Mouse (Mus musculus) embryonic facial prominence, embryonic 13.5 days (tissue): ENCODE measurements around the gene Pramel1. TPM values are rescaled to one million over a fixed set of nuclear protein-coding genes. Genes with fewer than 3 reads are reported as not detected.
"Not testable (repeated sequence)": the region's sequence is repeated elsewhere in the genome, so short reads cannot be mapped to it uniquely, and the experiment has no call there.

Experiments
- ATAC-seq: fragments of 200-750 bp; cut with Nextera tagmentation; 2 replicates; pipeline ENCODE4 v1.8.0; 2017; ENCODE audit warnings: low read depth; ENCODE audit not compliant: insufficient number of reproducible peaks, insufficient read depth, low FRiP score, low TSS enrichment
- H3K27ac ChIP-seq: fragments of 300-500 bp; sonication (generic); 2 replicates; pipeline ENCODE4 v1.5.1; 2015; ENCODE audit warnings: moderate library complexity, mild to moderate bottlenecking, inconsistent platforms
- H3K27me3 ChIP-seq: fragments of 300-500 bp; sonication (generic); 2 replicates; pipeline ENCODE4 v1.6.1; 2015; ENCODE audit warnings: mild to moderate bottlenecking, inconsistent platforms
- H3K36me3 ChIP-seq: fragments of 300-500 bp; sonication (generic); 2 replicates; pipeline ENCODE4 v1.6.1; 2015; ENCODE audit warnings: mild to moderate bottlenecking, inconsistent platforms
- H3K4me1 ChIP-seq: fragments of 300-500 bp; sonication (generic); 2 replicates; pipeline ENCODE4 v1.6.1; 2015; ENCODE audit warnings: inconsistent platforms
- H3K4me2 ChIP-seq: fragments of 300-500 bp; sonication (generic); 2 replicates; pipeline ENCODE4 v1.6.1; 2015; ENCODE audit warnings: moderate library complexity, mild to moderate bottlenecking, inconsistent platforms
- H3K4me3 ChIP-seq: fragments of 300-500 bp; sonication (generic); 2 replicates; pipeline ENCODE4 v1.5.1; 2015; ENCODE audit warnings: mild to moderate bottlenecking, inconsistent platforms
- H3K9ac ChIP-seq: fragments of 300-500 bp; sonication (generic); 2 replicates; pipeline ENCODE4 v1.6.1; 2015; ENCODE audit warnings: mild to moderate bottlenecking, inconsistent platforms
- H3K9me3 ChIP-seq: fragments of 300-500 bp; sonication (generic); 2 replicates; pipeline ENCODE4 v1.6.1; 2016; ENCODE audit warnings: inconsistent platforms
- WGBS: fragments of 180-500 bp; shearing (Covaris S2); methylation state at CpG from one replicate; pipeline ENCODE4 v1.1.7; 2015; ENCODE audit warnings: mixed read lengths; 5-methylcytosine and 5-hydroxymethylcytosine counted together
- polyA plus RNA-seq: library from polyadenylated mRNA; unstranded; fragments of >200 nt; fragmentation: Nextera tagmentation; extraction: Ambion mirVana; gene quantifications from 2 replicates; pipeline ENCODE4 v1.2.1, GENCODE M21; 2015

Pramel1 gene
- not detected in 2 replicates for polyA plus RNA-seq

DNA sequence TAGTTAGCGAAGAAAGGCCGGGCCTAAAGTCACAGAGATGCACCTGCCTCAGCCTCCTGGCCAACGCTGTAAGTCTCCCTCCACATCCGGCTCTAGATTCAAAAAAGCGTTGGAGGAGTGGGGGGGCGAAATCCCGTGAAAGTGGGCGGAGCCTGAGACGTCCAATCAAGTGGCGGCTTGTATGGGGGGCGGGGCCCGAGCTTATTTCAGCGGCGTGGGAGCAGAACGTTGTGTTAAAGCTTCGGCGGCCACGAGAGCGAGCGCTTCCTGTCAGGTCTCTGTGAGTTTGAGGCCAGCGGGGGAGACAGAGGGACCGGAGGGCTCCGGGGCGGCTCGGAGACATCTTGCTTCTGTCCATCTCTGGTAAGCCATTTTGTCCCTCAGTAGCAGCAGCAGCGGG, at the start of gene Pramel1:
Gene Pramel1, plus strand, starts transcription at position 248 of the 400 bp plus-strand sequence.
- ATAC-seq: no peak
- no peak within 1 kb of the TSS for H3K4me3 ChIP-seq
- no peak within 1 kb of the TSS for H3K27ac ChIP-seq
- H3K36me3 ChIP-seq: no peaks in the 10 kb centered on the region
- no peaks in the 10 kb centered on the region for H3K4me1 ChIP-seq
- no peak within 1 kb of the TSS for H3K4me2 ChIP-seq
- WGBS: 79% methylated on average over 26 of the region's 26 CpGs
- H3K9me3 ChIP-seq: no peaks in the 10 kb centered on the region; the same call in 1 of the 2 replicates
- H3K27me3 ChIP-seq: peaks cover 3% of the 10 kb centered on the region; the same call in 1 of the 2 replicates
- H3K9ac ChIP-seq: no peak within 1 kb of the TSS

DNA sequence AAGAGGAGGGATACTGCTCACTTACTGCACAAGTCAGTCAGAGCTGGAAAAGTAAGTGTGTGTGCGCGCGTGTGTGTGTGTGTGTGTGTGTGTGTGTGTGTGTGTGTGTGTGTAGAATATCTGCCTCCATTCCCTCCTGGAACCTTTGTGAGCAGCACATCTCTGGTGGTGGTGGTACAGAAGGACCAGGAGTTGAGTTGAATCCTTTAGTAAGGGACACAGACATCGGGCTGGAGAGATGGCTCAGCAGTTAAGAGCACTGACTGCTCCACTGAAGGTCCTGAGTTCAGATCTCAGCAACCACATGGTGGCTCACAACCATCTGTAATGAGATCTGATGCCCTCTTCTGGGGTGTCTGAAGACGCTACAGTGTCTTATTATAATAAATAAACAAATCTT, 48.7 kb upstream of the Pramel1 start:
- H3K27me3 ChIP-seq: peaks cover 38% of the 10 kb centered on the region
- WGBS: 90% methylated on average over 5 of the region's 5 CpGs

DNA sequence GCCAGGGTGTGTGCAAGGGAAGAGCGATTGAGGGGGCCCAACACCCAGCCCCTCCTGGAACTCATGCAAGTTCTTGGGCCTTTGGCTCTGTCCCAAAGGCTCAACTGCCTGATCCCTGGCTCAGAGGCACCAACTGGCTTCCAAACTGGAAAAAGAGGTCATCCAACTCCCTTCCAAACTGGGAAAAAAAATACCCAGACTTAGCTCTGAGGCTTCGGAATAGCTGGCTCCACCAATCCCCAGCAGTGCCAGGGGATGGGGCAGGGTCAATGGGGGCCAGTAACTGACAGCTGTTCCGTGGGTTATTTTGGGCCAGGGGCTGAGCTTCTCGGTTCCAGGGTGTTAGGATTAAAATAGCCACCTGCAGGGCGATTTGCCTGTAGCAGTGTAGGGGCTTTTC, 45.5 kb upstream of the Pramel1 start:
- no peak overlapping the region for H3K4me3 ChIP-seq
- H3K4me1 ChIP-seq: peaks cover 17% of the 10 kb centered on the region
- ATAC-seq: no peak
- no peaks in the 10 kb centered on the region for H3K36me3 ChIP-seq
- no peak overlapping the region for H3K4me2 ChIP-seq
- WGBS: 25% methylated on average over 5 of the region's 5 CpGs
- H3K9ac ChIP-seq: no peak overlapping the region
- no peaks in the 10 kb centered on the region for H3K9me3 ChIP-seq
- H3K27me3 ChIP-seq: peaks cover 63% of the 10 kb centered on the region
- no peak overlapping the region for H3K27ac ChIP-seq

More for the DNA sequence above, 48.7 kb upstream of the Pramel1 start:
- H3K36me3 ChIP-seq, ATAC-seq, H3K4me3 ChIP-seq, H3K9me3 ChIP-seq, H3K9ac ChIP-seq, H3K27ac ChIP-seq, H3K4me2 ChIP-seq: not testable (repeated sequence)
- H3K4me1 ChIP-seq: peaks cover 14% of the 10 kb centered on the region

DNA sequence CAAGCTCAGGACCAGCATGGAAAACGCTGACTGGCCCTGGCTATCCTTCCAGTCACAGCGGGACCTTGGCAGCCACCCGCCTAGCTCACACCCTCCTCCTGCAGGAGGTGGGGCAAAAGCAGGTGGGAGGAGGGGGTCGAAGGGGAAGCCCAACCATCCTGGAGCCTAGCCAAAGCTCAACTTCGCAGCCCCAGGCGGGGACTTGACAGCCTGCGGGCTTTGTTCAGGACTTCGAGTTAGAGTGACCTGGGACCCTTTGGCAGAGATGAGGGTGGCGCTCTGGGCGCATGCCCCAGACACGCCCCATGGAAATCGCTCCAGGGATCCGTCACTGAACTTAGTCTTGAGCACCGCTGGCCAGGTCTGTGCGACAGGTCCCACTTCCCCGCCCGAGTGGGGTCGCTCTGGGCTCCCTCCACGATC, 44.7 kb upstream of the Pramel1 start, which contains the start of gene Lrrc38:
Gene Lrrc38, plus strand, starts transcription at position 274 of the 423 bp plus-strand sequence.
- Histone ChIP-seq H3K27me3 (peaks cover 63% of the 10 kb centered on the region), H3K36me3 (no peaks in the 10 kb centered on the region), H3K27ac (no peak within 1 kb of the TSS), H3K4me3 (peak within 1 kb of the TSS; percentile 52), H3K9ac (peak within 1 kb of the TSS; percentile 64), H3K9me3 (no peaks in the 10 kb centered on the region), H3K4me1 (peaks cover 22% of the 10 kb centered on the region), H3K4me2 (peak within 1 kb of the TSS; percentile 96)
- under 1% methylated on average over 19 of the region's 19 CpGs for WGBS
- ATAC-seq: no peak

DNA sequence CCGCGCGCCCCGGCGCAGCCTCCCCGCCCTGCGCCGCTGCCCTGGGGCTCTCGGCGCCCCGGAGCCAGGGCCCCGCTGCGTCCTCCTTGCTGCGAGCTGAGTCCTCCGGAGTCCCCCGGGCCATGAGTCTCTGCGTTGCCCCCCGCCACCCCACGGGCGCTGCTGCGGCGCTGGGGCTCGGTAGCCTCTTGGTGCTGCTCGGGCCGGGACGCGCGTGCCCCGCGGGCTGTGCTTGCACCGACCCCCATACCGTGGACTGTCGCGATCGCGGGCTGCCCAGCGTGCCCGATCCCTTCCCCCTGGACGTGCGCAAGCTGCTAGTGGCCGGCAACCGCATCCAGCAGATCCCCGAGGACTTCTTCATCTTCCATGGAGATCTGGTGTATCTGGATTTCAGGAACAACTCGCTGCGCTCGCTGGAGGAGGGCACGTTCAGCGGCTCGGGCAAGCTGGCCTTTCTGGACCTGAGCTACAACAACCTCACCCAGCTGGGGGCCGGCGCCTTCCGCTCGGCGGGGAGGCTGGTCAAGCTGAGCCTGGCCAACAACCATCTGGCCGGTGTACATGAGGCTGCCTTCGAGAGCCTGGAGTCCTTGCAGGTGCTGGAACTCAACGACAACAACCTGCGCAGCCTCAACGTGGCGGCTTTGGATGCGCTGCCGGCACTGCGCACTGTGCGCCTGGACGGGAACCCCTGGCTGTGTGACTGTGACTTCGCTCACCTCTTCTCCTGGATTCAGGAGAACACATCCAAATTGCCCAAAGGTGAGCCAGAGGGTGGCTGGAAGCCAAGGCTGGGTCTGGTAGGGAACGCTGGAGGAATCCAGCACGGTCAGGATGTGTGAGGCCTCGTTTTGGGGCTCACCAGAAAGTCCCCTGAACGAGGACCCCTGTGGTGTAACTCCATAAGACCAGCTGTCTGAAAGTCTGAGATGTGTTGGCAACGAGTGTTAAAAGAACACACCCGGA, 43.9 kb upstream of the Pramel1 start:
- ATAC-seq: no peak
- Histone ChIP-seq H3K36me3 (no peaks in the 10 kb centered on the region), H3K9me3 (no peaks in the 10 kb centered on the region), H3K27ac (no peak overlapping the region), H3K4me1 (peaks cover 22% of the 10 kb centered on the region), H3K4me3 (peak overlapping the region; percentile 52), H3K27me3 (peaks cover 63% of the 10 kb centered on the region), H3K9ac (peak overlapping the region; percentile 64), H3K4me2 (peak overlapping the region; percentile 96)
- 3% methylated on average over 72 of the region's 72 CpGs for WGBS

DNA sequence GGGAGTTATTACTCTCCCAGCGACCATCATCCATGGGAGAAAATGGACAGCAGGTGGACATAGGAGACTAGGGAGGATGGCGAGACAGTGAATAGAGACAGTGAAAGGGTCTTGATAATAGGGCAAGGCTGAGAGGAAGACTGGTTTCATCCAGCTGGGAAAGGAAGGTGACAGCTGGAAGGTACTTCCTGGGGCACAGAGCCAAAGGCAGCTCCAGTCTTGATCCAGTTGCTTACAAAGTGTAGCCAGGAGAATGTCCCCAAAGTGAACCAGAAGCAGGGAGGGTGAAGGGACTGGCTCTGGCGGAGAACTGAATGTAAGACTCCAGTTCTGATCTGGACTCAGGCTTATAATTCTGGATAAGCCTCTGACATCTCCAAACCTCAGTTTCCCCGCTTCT, 41.9 kb upstream of the Pramel1 start:
- ATAC-seq: no peak
- Histone ChIP-seq H3K4me2 (no peak overlapping the region), H3K27me3 (peaks cover 58% of the 10 kb centered on the region), H3K36me3 (no peaks in the 10 kb centered on the region), H3K9ac (no peak overlapping the region), H3K4me3 (no peak overlapping the region), H3K9me3 (no peaks in the 10 kb centered on the region), H3K4me1 (peaks cover 22% of the 10 kb centered on the region), H3K27ac (no peak overlapping the region)
- 71% methylated on average over 4 of the region's 4 CpGs for WGBS

DNA sequence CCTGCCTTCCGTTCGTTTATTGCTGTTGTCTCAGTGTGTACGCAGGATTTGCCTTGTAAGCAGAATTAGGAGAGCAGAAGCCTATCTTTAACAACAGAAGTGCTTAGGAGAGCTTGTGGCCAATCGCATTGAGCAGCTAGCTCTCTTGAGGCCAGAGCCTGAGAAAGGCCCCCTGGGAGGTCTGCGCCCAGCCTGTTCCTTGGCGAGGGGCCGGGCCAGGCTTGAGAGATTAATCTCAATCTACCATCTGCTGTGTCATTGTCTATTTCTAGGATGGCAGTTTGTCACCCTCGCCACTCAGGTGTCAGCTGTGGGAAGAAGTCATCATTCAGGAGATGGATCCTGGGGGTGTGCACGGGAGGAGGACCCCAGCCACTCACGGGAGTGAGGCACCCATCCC, 32.7 kb upstream of the Pramel1 start:
- no peak for ATAC-seq
- 73% methylated on average over 10 of the region's 10 CpGs for WGBS

DNA sequence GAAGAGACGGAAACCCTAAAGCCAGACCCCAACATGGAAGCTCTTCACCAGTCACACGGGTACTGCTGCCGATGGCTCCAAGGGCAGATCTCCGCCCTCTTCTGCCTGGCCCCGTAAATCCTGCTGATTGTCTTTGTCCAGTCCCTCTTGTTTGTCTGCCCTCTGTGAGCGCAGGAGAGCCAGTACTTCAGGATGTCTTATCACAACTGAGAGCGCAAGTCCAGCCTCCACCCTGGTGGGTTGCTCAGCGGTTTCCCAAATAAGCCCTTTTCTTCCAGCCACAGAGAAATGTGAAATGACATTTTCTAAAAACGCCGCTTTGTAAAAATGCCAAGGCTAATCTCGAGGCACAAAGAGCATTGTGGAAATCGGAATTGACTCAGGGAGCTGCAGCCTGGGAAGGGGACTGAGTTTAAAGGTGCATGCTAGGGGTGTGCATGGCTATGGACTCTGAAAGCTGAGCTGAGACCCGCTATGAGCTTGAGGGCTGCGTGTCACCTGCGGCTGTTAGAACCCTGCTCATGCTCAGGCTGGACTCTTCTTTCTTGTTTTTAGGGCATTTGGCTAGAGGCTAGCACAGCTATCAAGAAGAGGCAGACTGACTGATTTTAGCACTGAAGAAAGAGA, 27.7 kb upstream of the Pramel1 start:
- Histone ChIP-seq H3K9me3 (no peaks in the 10 kb centered on the region), H3K4me1 (no peaks in the 10 kb centered on the region), H3K4me3 (no peak overlapping the region), H3K27ac (no peak overlapping the region), H3K27me3 (peaks cover 7% of the 10 kb centered on the region; the same call in 1 of the 2 replicates), H3K36me3 (no peaks in the 10 kb centered on the region), H3K9ac (no peak overlapping the region), H3K4me2 (no peak overlapping the region)
- ATAC-seq: no peak
- 48% methylated on average over 15 of the region's 15 CpGs for WGBS

More for the DNA sequence above, 32.7 kb upstream of the Pramel1 start:
- H3K9me3 ChIP-seq: no peaks in the 10 kb centered on the region
- no peak overlapping the region for H3K9ac ChIP-seq
- H3K36me3 ChIP-seq: no peaks in the 10 kb centered on the region
- no peak overlapping the region for H3K4me2 ChIP-seq
- H3K27me3 ChIP-seq: no peaks in the 10 kb centered on the region
- H3K27ac ChIP-seq: no peak overlapping the region
- no peak overlapping the region for H3K4me3 ChIP-seq
- no peaks in the 10 kb centered on the region for H3K4me1 ChIP-seq

DNA sequence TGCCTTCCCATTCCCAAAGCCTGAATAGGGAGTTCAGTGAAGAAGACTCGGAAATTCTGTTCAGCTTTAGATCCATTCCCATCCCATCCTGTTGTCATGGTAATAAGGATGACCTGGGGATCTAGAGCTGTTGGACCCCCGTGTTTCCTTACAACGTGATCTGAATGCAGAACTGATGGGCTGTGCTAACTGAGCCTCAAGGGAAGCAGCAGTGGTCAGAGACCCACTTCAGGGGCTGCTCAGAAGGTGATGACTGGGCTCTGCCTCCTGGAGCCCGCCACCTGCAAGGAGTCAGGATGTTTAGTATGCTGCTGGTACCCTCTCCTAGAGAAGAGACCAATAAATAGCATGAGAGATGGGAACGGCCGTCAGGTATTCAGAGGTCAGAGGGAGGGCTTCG, 14.7 kb upstream of the Pramel1 start:
- H3K4me2 ChIP-seq: no peak overlapping the region
- no peak overlapping the region for H3K4me3 ChIP-seq

DNA sequence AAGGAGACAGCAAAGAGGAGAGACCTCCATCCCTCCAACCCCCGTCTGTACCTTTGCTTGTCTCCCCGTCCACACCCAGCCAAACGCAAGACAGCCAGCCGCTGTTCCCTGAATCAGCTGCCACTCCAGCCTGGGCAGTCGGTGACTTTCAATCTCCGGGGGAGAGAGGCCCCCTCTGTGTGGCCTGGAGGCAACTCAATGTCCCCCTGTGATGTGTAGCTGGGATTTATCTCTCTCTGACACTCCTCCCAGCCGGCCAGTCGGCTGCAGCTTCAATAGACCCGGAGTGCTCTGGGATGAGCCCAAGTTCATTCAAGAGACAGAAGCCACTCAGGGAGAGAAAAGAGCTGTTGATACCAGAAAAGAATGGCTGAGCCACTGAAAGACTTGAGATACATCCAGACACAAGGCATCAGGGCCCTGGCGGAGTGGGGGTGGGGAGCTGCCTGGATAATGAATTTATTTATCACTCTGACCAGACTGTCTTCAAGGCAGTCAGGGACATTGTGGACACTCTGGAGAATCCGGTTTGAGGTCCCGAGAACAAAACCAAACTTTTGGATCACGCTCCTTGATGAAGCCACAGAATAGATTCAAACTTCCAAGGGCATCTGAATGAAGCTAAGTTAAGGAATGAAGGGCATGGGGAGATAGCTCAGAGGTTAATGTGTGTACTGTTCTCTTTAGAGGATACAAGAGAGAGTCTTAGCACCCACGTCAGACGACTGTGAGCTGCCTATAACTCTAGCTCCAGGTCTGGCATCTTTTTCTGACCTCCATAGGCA, 14.1 kb upstream of the Pramel1 start:
- no peak for ATAC-seq
- Histone ChIP-seq H3K4me1 (no peaks in the 10 kb centered on the region), H3K4me2 (no peak overlapping the region), H3K36me3 (no peaks in the 10 kb centered on the region), H3K9me3 (no peaks in the 10 kb centered on the region), H3K27ac (no peak overlapping the region), H3K27me3 (peaks cover 23% of the 10 kb centered on the region), H3K4me3 (no peak overlapping the region), H3K9ac (no peak overlapping the region)
- WGBS: 28% methylated on average over 15 of the region's 15 CpGs

More for the DNA sequence above, 14.7 kb upstream of the Pramel1 start:
- no peaks in the 10 kb centered on the region for H3K4me1 ChIP-seq
- no peaks in the 10 kb centered on the region for H3K36me3 ChIP-seq
- no peak overlapping the region for H3K9ac ChIP-seq
- no peaks in the 10 kb centered on the region for H3K9me3 ChIP-seq
- no peak overlapping the region for H3K27ac ChIP-seq
- no peak for ATAC-seq
- peaks cover 23% of the 10 kb centered on the region for H3K27me3 ChIP-seq
- WGBS: 42% methylated on average over 7 of the region's 7 CpGs

DNA sequence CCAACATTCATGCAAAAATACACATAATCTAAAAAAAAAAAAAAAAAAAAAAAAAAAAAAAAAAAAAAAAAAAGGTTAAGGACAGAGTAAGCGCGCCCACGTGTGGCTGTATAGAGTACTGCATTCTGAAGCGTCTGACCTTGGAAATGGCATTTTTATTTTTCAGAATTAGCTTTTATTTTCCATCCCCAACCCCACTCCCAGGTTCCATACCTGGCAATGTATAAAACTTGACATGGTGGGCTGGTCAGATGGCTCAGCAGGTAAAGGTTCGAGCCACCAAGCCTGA, 13.6 kb upstream of the Pramel1 start:
- ATAC-seq: peak; percentile 56; the same call in 1 of the 2 replicates
- no peaks in the 10 kb centered on the region for H3K36me3 ChIP-seq
- H3K9me3 ChIP-seq: no peaks in the 10 kb centered on the region
- no peak overlapping the region for H3K4me3 ChIP-seq
- H3K27me3 ChIP-seq: peaks cover 23% of the 10 kb centered on the region
- no peaks in the 10 kb centered on the region for H3K4me1 ChIP-seq
- H3K27ac ChIP-seq: no peak overlapping the region
- 2% methylated on average over 5 of the region's 5 CpGs for WGBS
- H3K9ac ChIP-seq: no peak overlapping the region
- no peak overlapping the region for H3K4me2 ChIP-seq
